Comparison of ENCODE assay signal across 11 mouse cellular contexts in the genomic region with DNA sequence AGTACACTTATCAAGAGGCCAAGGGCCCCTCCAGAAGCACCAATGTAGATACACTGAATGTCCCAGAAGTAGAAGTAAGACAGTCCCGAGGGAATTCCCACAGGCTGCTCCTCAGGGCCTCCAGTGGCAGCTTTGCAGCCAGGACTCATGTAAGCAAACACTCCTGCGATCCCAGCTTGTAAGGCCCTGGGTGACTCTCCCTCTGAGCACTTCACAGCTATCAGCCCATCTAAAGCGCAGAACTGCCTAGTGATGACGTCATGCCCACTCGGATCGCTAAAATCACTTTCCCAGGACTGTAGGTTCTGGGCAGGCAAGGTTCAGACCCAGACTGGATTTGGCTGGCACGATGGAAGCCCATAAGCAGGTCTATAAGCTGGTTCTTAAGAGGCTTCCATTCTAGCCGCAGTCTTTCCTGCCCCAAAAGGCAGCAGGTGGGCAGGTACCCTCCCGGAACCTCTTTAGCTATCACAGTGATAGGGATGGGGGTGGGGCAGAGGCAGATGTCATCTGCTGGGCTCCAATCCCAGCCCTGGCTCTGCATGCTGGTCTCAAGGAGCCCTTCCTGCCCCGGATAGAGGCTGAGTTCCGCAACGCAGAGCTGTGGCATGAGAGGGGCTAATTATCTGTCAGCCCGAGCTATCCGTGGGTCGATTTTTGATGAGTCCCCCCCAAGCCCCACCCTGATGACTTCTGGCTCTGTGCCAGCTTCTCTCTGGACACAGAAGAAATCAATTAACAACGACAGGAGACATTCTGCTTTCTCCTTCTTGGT. TPM values are rescaled to one million over a fixed set of nuclear protein-coding genes. Genes with fewer than 3 reads are reported as not detected.
DNase-seq lines count a peak whose midpoint lies in the region; ATAC-seq and TF ChIP-seq lines count a peak whose summit lies in the region.
"Had no signal": no experiment of that assay in that cellular context is flagged by ENCODE, and none has a peak within 500 bp of the region (broad histone marks: within the 10 kb centered on the region; RNA-seq: fewer than 3 reads in every experiment).

No protein-coding gene starts in this region.

- H3K4me3 ChIP-seq in gastrocnemius, adult 2 months, result no peak overlapping the region
- no peak overlapping the region for H3K4me3 ChIP-seq in midbrain, embryonic 12.5 days
- H3K4me3 ChIP-seq in midbrain, embryonic 11.5 days (ENCODE audit: low read depth, low read length), result no peak overlapping the region
- H3K4me3 ChIP-seq in lung, embryonic 15.5 days, result no peak overlapping the region
- no peak overlapping the region for H3K4me3 ChIP-seq in stomach, embryonic 15.5 days (replicated peaks)

- peak; percentile 54 for DNase-seq in gastrocnemius, adult 2 months
- no peak for DNase-seq in gastrocnemius, postnatal 4 days (ENCODE audit: low spot score in 2 of 2)
- no peak for DNase-seq in midbrain, embryonic 11.5 days (ENCODE audit: low spot score, missing footprints)
- no peak for DNase-seq in frontal cortex, postnatal 10 days (ENCODE audit: low spot score in 2 of 2)
- DNase-seq: adrenal gland, adult 2 months; gastrocnemius, postnatal 25 days had no signal

- peaks cover 9% of the 10 kb centered on the region; the same call in 1 of the 2 replicates for H3K36me3 ChIP-seq in midbrain, embryonic 12.5 days
- no peaks in the 10 kb centered on the region for H3K36me3 ChIP-seq in midbrain, embryonic 11.5 days (ENCODE audit: control insufficient read depth, insufficient read depth, low read length)
- no peaks in the 10 kb centered on the region for H3K36me3 ChIP-seq in lung, embryonic 15.5 days
- peaks cover 4% of the 10 kb centered on the region for H3K36me3 ChIP-seq in stomach, embryonic 15.5 days

- no peak overlapping the region for H3K27ac ChIP-seq in gastrocnemius, adult 2 months
- 0 out of 2 replicates have a peak overlapping the region, but pooled peaks have one; percentile 30 for H3K27ac ChIP-seq in midbrain, embryonic 12.5 days (replicated peaks)
- no peak overlapping the region for H3K27ac ChIP-seq in midbrain, embryonic 11.5 days (ENCODE audit: low read depth, low read length)
- H3K27ac ChIP-seq in lung, embryonic 15.5 days, result no peak overlapping the region
- 0 out of 2 replicates have a peak overlapping the region, but pooled peaks have one; percentile 26 for H3K27ac ChIP-seq in stomach, embryonic 15.5 days
- H3K27ac ChIP-seq: liver, embryonic 14.5 days had no signal

- ATAC-seq in midbrain, embryonic 12.5 days (ENCODE audit: low FRiP score, low read depth), result no peak
- no peak for ATAC-seq in midbrain, embryonic 11.5 days (ENCODE audit: low FRiP score)
- 0 out of 2 replicates have a peak, but pooled peaks have one; percentile 17 for ATAC-seq in lung, embryonic 15.5 days (ENCODE audit: borderline replicate concordance, extremely low read depth, low FRiP score, low TSS enrichment)
- no peak for ATAC-seq in stomach, embryonic 15.5 days (ENCODE audit: insufficient read depth, low FRiP score, low read depth)
- ATAC-seq in megakaryocyte progenitor cell, adult 5-6 weeks (replicated peaks; ENCODE audit: poor library complexity), result no peak

- 55% methylated on average over 16 of the region's 16 CpGs for WGBS in midbrain, embryonic 12.5 days
- WGBS in midbrain, embryonic 11.5 days, result 54% methylated on average over 16 of the region's 16 CpGs
- WGBS in lung, embryonic 15.5 days, result 17% methylated on average over 16 of the region's 16 CpGs
- 37% methylated on average over 16 of the region's 16 CpGs for WGBS in stomach, embryonic 15.5 days

- H3K9me3 ChIP-seq in midbrain, embryonic 12.5 days, result no peaks in the 10 kb centered on the region
- no peaks in the 10 kb centered on the region for H3K9me3 ChIP-seq in midbrain, embryonic 11.5 days (ENCODE audit: control insufficient read depth, low read length)
- H3K9me3 ChIP-seq in lung, embryonic 15.5 days, result no peaks in the 10 kb centered on the region
- H3K9me3 ChIP-seq in stomach, embryonic 15.5 days, result no peaks in the 10 kb centered on the region

- H3K4me1 ChIP-seq in midbrain, embryonic 12.5 days, result peaks cover 15% of the 10 kb centered on the region
- no peaks in the 10 kb centered on the region for H3K4me1 ChIP-seq in midbrain, embryonic 11.5 days (ENCODE audit: control insufficient read depth, insufficient read depth, low read length)
- H3K4me1 ChIP-seq in lung, embryonic 15.5 days, result peaks cover 14% of the 10 kb centered on the region
- peaks cover 7% of the 10 kb centered on the region; the same call in 1 of the 2 replicates for H3K4me1 ChIP-seq in stomach, embryonic 15.5 days

- intact Hi-C loops in gastrocnemius, adult 2 months (cut with DNase I), result no loop called here

- no peak overlapping the region for H3K4me2 ChIP-seq in midbrain, embryonic 12.5 days (replicated peaks)
- no peak overlapping the region for H3K4me2 ChIP-seq in midbrain, embryonic 11.5 days
- H3K4me2 ChIP-seq in lung, embryonic 15.5 days, result no peak overlapping the region
- H3K4me2 ChIP-seq in stomach, embryonic 15.5 days, result no peak overlapping the region

- no peak for TF ChIP-seq CTCF in gastrocnemius, adult 2 months (IDR thresholded peaks at IDR 0.05)

- H3K9ac ChIP-seq in midbrain, embryonic 12.5 days (replicated peaks), result 0 out of 2 replicates have a peak overlapping the region, but pooled peaks have one; percentile 4
- H3K9ac ChIP-seq in midbrain, embryonic 11.5 days (ENCODE audit: low read length), result no peak overlapping the region
- H3K9ac ChIP-seq in lung, embryonic 15.5 days, result no peak overlapping the region
- H3K9ac ChIP-seq in stomach, embryonic 15.5 days, result no peak overlapping the region
- H3K9ac ChIP-seq: liver, embryonic 14.5 days had no signal

- no peaks in the 10 kb centered on the region; the same call in 1 of the 2 replicates for H3K27me3 ChIP-seq in midbrain, embryonic 12.5 days
- H3K27me3 ChIP-seq in midbrain, embryonic 11.5 days (ENCODE audit: control insufficient read depth, insufficient read depth, low read length), result no peaks in the 10 kb centered on the region
- H3K27me3 ChIP-seq in lung, embryonic 15.5 days, result peaks cover 7% of the 10 kb centered on the region; the same call in 1 of the 2 replicates
- no peaks in the 10 kb centered on the region for H3K27me3 ChIP-seq in stomach, embryonic 15.5 days (replicated peaks)

RNA-seq across cellular contexts. Expression of a gene that starts 19.6 kb away (rescaled TPM):
- 10 to 100 TPM in 1 of 2 experiments, 1 to 10 TPM in 1; 5.9 to 12.2 TPM for total RNA-seq in gastrocnemius, adult 2 months (2021)
- 10 to 100 TPM; 66.2 to 68.9 TPM for total RNA-seq in gastrocnemius, postnatal 4 days (2021)
- 76.1 and 113 TPM in 2 replicates for polyA plus RNA-seq in midbrain, embryonic 12.5 days (2016; fragmentation: Nextera tagmentation; extraction: Ambion mirVana)
- 84.5 and 87.6 TPM in 2 replicates for polyA plus RNA-seq in midbrain, embryonic 11.5 days (2014; fragmentation: Nextera tagmentation; extraction: Ambion mirVana)
- polyA plus RNA-seq in lung, embryonic 15.5 days (2015; fragmentation: Nextera tagmentation; extraction: Ambion mirVana), result 40.2 and 46.6 TPM in 2 replicates
- 121 and 140 TPM in 2 replicates for polyA plus RNA-seq in stomach, embryonic 15.5 days (2015; fragmentation: Nextera tagmentation; extraction: Ambion mirVana)
- total RNA-seq in megakaryocyte progenitor cell, adult 5-6 weeks (2015), result 1.3 and 3.5 TPM in 2 replicates
- total RNA-seq in megakaryocyte progenitor cell, adult 5-6 weeks (2017), result 0.88 and 1.5 TPM in 2 replicates

Comparison
In these comparisons a context has a peak if more than half of its experiments do, and no peak if none do; other contexts are left out.
1. H3K27ac ChIP-seq: peak in midbrain, embryonic 12.5 days (single experiment) and stomach, embryonic 15.5 days (single experiment); none in gastrocnemius, adult 2 months (single experiment), midbrain, embryonic 11.5 days (single experiment) and lung, embryonic 15.5 days (single experiment).